Mouse (Mus musculus) MN1 (cell line): ENCODE data around the gene Ddx60.
"Not testable (repeated sequence)": the region's sequence is repeated elsewhere in the genome, so short reads cannot be mapped to it uniquely, and the experiment has no call there.

Experiments used
- DNase-seq: peaks from one replicate; pipeline ENCODE4 v3.0.0-alpha.2; 2016; ENCODE audit warnings: low spot score

The Ddx60 gene

GRCm38 (mm10) chr8:61927777-61928494, at the start of gene Ddx60:
Gene Ddx60, plus strand, starts transcription at chr8:61928087.
- peak; percentile 40 for DNase-seq

GRCm38 (mm10) chr8:61894062-61894461, 33.8 kb upstream of the Ddx60 start:
- no peak for DNase-seq

GRCm38 (mm10) chr8:61896742-61897141, 31.1 kb upstream of the Ddx60 start:
- DNase-seq: no peak

- no peak for DNase-seq
These were observed 30.5 kb upstream of the Ddx60 start for GRCm38 (mm10) chr8:61897402-61897801.

GRCm38 (mm10) chr8:61901028-61901717, 26.7 kb upstream of the Ddx60 start:
- no peak for DNase-seq

GRCm38 (mm10) chr8:61902521-61902920, 25.4 kb upstream of the Ddx60 start, which contains the start of gene Palld:
Gene Palld, minus strand, starts transcription at chr8:61902690.
- no peak for DNase-seq

- no peak for DNase-seq
These were observed 19.3 kb upstream of the Ddx60 start for GRCm38 (mm10) chr8:61908303-61909215.

- DNase-seq: no peak
These were observed 18.6 kb upstream of the Ddx60 start for GRCm38 (mm10) chr8:61909313-61909712.

GRCm38 (mm10) chr8:61912817-61913216, 15.1 kb upstream of the Ddx60 start:
- DNase-seq: no peak

GRCm38 (mm10) chr8:61913957-61914356, 13.9 kb upstream of the Ddx60 start:
- no peak for DNase-seq

GRCm38 (mm10) chr8:61917287-61917686, 10.6 kb upstream of the Ddx60 start:
- DNase-seq: no peak

- no peak for DNase-seq
These were observed 8.6 kb upstream of the Ddx60 start for GRCm38 (mm10) chr8:61919145-61919788.

- no peak for DNase-seq
These were observed 7.5 kb upstream of the Ddx60 start for GRCm38 (mm10) chr8:61920389-61920788.

- no peak for DNase-seq
These were observed 6.3 kb upstream of the Ddx60 start for GRCm38 (mm10) chr8:61921454-61922054.

- DNase-seq: no peak
These were observed 3.4 kb upstream of the Ddx60 start for GRCm38 (mm10) chr8:61924518-61924917.

- DNase-seq: no peak
These were observed 5.4 kb downstream of the Ddx60 start for GRCm38 (mm10) chr8:61933243-61933642.

- no peak for DNase-seq
These were observed 9.7 kb downstream of the Ddx60 start for GRCm38 (mm10) chr8:61937576-61937975.

- DNase-seq: not testable (repeated sequence)
These were observed 36.9 kb downstream of the Ddx60 start for GRCm38 (mm10) chr8:61964591-61965375.

GRCm38 (mm10) chr8:61969581-61969980, 41.7 kb downstream of the Ddx60 start:
- DNase-seq: no peak

GRCm38 (mm10) chr8:61984941-61985340, 57.1 kb downstream of the Ddx60 start:
- DNase-seq: no peak
